Mouse (Mus musculus): ENCODE results near the gene Olfr282.

Olfr282 gene

GRCm38 (mm10) chr15:98474958-98475357 lies 43.9 kb downstream of the Olfr282 start:
- DNase-seq (ENCODE audit: low read depth, low spot score), result no peak

- DNase-seq (ENCODE audit: low read depth, low spot score), result peak; percentile 35
Observed at GRCm38 (mm10) chr15:98475382-98475781, 44.4 kb downstream of the Olfr282 start.

GRCm38 (mm10) chr15:98476281-98476680 lies 45.3 kb downstream of the Olfr282 start:
- no peak for DNase-seq (ENCODE audit: low read depth, low spot score)

GRCm38 (mm10) chr15:98479568-98480102 lies 48.6 kb downstream of the Olfr282 start:
- no peak for DNase-seq (ENCODE audit: low read depth, low spot score)

- no peak for DNase-seq (ENCODE audit: low read depth, low spot score)
Observed at GRCm38 (mm10) chr15:98482701-98483100, 51.7 kb downstream of the Olfr282 start, which contains the start of gene Lalba. TSS of gene Lalba (minus strand) at chr15:98482721.

- peak; percentile 11 for DNase-seq (ENCODE audit: low read depth, low spot score)
Observed at GRCm38 (mm10) chr15:98483907-98484886, 53.2 kb downstream of the Olfr282 start.

GRCm38 (mm10) chr15:98486433-98487021 lies 55.5 kb downstream of the Olfr282 start:
- peak; percentile 32 for DNase-seq (ENCODE audit: low read depth, low spot score)
